Mouse (Mus musculus) right cerebral cortex, postnatal 10 days (tissue): ENCODE data around the gene Ankrd66.
A peak's percentile ranks its signal among the peaks of the same experiment; 100 is the strongest.
"Not testable (repeated sequence)": the region's sequence is repeated elsewhere in the genome, so short reads cannot be mapped to it uniquely, and the experiment has no call there.

ENCODE experiments used
- DNase-seq, 2 experiments: peaks; one replicate each; pipeline ENCODE4 v3.0.0; 2021; ENCODE audit warnings: low spot score in 2 of 2

Ankrd66 gene

GRCm38 (mm10) chr17:43536841-43537240, 6.6 kb downstream of the Ankrd66 start:
- not testable (repeated sequence) for DNase-seq

DNA sequence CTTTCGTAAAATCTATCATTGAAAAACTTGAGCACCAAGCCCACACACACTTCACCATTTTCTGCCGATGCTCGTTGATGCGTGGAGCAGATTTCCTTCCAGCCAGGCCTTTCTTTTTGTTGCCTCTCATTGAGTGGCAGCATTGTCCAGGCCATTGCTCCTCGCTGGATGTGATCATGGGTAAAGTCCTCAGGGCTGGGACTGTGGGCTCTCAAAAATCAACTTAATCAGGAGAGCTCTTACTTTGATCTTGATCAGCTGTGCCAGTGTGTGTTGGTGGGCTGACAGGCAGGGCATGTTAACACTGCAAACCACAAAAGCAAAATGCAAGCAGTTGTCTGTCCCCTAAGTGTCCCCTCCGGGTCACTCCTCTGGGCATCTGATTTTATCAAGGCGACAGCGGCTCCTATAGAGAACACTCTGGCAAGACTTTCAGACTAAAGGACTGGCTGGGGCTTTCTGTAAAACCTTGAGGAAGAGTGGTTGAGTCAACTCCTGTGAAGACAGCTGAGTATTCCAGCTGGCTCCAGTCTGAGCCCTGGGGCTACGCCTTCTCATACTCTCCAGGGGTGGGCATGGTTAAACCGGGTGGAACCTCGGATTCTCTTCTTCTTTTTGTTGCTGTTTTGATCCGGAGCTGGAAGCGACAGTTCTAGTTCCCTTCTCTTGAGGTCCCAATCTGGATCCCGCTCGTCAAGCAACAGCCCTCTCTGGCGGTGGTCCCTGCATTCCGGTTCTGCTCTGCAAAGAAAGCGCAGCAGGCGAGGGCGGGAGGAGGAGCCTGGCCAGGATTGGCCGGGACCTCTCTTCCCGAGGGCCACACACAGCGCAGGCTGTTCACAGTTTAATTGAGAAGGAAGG, 8.8 kb downstream of the Ankrd66 start:
- peak; percentile 52 to 72 for DNase-seq

DNA sequence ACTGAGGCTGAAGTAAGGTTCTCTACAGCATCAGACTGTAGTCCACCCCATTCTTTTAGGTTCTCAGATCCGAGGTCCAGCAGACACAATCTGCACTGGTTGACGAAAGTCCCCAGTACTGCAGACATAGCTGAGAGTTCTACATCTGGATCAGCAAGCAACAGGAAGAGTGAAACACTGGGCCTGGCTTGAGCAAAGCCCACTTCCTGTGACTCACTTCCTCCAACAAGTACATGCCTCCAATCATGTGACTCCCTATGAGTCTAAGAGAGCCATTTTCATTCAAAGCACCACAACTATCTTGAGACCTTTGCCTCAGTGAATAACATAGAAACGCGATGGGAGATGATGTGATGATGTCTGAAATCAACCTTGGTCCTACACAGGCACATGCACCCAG, 12.2 kb downstream of the Ankrd66 start:
- no peak for DNase-seq

DNA sequence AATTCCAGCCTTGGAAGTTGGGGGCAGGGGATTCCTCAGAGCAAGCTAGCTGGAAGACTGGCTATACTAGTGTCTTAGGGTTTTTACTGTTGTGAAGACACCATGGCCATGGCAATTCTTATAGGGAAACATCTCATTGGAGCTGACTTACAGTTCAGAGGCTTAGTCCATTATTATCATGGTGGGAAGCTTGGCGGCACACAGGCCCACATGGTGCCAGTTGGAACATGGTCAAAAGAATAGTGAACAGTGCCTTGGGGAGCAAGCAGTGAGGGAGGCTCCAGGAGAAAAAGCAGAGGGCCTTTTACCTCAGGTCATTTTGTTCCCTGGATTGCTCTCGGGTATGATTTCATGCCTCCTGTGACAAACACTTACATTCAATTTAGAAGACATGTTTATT, 12.9 kb downstream of the Ankrd66 start:
- peak; percentile 48 to 52 for DNase-seq

DNA sequence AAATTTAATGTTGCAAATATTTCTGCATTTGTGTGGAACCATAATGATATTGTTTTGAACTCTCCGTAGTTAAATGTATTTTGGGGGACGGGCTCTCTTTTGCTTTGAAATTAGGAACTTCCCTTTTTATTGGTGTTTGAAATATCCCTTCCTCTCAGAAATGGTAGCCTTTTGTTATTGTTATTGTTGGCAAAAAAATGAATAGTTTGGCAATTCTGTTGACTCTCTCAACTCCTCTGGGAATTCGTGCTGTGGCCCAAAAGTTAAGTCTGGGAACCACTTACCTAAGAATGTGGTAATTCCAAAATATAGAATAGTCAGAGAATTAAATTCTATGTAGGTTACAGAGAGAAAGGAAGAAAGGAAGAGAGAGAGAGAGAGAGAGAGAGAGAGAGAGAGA, 23.3 kb downstream of the Ankrd66 start:
- DNase-seq, result no peak

- peak; percentile 70 to 88 for DNase-seq
These were observed 24.6 kb downstream of the Ankrd66 start for GRCm38 (mm10) chr17:43518644-43519409.

DNA sequence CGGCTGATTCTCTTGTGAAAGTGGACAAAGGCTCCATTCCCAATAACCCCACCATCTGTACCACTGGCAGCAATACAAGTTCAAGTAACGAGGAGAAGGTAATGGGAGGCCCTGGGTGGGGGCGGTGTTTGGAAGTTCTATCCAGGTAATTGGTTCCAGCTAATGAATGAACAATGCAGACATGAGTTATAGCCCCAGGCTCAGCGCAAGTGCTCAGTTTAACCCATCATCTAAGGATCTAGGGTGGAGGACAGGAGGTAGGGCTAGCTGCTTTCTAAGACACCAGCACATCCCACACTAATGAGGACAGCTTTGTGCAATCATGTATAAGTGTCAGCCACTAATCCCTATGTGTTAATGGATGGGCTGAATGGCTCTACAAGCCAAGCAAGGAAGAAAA, 32.7 kb downstream of the Ankrd66 start:
- no peak for DNase-seq

GRCm38 (mm10) chr17:43504594-43504934, 38.9 kb downstream of the Ankrd66 start:
- no peak for DNase-seq

DNA sequence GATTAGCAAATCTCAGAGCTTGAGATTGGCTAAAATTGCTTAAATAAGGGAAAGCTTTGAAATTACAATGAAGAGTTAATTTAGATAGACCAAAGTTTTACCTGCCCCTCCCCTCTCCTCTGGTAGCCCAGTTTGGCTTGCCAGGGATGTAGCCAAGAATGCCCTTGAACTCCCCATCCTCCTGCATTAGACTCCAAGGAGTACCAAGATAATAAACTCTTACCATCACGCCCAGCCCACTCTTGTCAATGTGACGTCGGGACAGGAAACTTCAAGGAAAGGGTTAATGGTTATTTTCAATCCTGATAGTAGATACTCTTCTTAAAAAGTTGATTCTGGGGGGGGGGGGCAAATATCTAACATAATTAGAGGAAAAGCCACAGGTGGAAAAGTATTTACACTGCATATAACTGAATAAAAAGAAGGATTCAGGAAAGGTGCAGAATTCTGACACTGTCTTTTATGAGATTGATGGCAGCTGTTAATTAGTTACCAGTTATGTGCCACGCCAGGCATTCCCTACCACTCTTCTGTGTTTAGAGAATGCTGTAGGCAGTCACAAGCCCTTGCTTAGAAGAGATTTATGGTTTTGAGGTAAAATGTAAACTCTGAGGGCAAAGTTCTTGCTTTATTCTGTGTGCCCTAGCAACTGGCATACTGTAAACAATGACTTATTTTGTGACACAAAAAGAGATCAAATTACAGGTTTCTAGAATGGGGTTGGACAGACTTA, 39.4 kb downstream of the Ankrd66 start:
- DNase-seq, result no peak

DNA sequence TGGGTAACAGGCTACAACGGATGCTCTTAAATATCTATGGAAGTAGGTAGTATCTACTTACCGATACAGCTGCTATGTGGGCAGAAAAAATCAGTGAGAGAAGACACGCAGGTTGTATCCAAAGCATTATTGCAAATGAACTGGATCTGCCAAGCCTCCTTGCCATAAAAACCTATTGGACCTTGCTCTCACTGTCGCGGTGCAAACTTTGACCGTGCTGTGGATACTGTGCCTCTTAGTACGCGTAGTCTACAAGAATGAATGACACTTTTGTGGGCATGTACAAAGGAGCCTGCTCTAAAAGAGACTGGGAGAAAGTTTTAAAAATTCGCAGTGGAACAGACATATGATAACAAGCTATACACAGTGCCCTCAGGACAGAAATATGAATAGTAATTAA, 40.8 kb downstream of the Ankrd66 start, which contains the start of gene Mep1a:
TSS of gene Mep1a (minus strand) at position 221 of the 400 bp plus-strand sequence.
- DNase-seq, result no peak

DNA sequence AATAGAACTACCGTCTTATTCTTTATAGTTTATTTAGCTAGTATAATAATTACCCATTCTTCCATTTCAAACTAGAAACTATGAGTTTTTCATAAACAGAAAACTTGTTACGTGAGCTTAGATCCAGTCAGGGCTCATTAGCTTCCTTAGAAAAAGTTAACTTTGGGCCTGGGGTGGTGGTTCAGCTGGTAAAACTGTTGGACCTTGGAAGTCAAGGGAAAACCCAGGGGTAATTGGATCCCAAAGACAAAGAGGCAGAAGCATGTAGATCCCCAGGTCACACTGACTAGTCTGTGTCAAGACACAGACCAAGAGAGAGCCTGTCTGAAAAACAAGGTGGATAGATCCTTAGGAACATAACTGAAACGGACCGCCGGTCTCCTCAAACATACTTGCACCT, 41.8 kb downstream of the Ankrd66 start:
- DNase-seq, result no peak

- DNase-seq, result no peak
These were observed 42.2 kb downstream of the Ankrd66 start for GRCm38 (mm10) chr17:43501223-43501622.

GRCm38 (mm10) chr17:43500513-43500912, 42.9 kb downstream of the Ankrd66 start:
- no peak for DNase-seq

GRCm38 (mm10) chr17:43497521-43497920, 45.9 kb downstream of the Ankrd66 start:
- no peak for DNase-seq

DNA sequence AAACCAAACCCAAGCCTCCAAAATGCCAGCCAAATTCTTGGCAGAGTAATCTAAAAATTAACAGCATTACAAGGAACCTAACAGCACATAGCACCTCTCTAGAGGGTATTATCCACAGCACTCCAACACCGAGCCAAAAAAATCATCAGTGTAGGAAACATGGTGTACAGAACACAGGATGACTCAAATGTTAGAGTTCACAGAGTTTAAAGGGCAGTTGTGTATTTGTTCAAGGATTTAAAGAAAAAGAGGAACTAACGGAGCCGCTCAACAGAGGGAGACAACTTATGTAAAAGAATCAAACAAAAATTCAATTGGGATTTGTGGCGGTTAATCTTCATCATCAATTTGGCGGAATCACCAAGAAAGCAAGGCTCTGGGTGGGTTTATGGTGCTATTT, 47.9 kb downstream of the Ankrd66 start:
- no peak for DNase-seq

DNA sequence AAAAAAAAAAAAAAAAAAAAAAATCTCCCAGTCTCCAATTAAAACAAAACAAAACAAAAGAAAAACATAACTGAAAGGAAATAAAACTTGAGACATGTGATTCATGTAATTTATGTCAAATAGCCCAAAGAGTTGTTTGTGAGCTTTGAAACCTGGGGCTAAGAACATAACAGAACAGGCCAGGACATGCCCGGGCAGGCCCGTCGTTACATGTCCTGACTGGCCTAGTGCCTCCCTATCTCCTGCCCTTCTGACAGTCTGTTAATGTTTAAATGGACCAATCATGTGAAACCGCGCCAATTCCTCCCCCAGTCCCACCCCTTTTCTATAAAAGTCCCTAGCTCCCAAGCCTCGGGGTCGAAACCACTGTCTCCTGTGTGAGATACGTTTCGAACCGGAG, 53.1 kb downstream of the Ankrd66 start:
- not testable (repeated sequence) for DNase-seq

DNA sequence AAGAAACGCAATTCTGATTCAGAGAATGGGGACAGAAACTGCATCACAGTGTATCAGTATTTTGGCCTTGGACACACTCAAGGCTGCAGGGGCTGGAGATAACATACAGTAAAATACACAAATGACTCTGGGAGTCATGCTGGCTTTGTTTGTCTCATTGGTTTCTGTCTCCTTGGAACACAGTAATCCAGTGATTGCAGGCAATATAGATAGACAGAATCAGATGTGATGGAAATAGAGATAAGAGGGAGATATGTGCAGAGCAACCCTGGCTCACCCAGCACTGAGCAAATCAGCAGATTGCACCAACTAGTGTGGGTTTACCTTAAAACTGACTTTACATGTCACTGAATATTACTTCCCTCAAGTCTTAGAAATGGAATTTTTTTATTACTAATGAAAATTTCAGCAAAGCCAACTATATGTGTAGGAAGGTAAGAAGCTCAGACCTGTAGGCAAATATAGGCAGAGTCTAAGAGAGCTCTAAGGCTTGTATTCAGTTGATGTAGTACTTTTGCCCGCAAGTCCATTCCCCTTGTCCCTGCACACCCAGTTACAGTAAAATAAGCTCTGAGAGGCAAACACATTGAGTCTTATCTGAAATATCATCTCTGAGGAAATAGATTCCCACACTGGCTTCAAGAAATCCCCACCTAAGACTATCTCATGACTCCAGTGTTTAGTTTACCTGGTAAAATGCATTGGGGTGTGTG, 54.8 kb downstream of the Ankrd66 start:
- DNase-seq, result no peak

DNA sequence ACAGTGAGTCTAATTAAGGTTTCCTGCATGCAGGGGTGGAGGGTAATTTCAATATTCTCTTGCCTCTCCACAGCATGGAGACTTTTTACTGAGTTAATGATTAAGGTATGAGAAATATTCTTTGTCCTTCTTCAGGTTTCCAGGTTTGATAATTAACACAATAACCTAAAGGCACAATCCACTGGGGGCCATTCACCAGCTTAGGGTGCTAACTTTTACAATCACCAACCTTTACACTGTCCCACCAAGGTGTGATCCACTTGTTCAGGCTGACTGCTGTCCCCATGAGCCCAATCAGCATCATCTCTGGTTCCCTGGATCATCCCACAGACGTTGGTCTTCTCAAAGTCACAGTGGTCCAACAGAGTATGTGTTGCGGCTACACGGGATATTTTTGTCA, 57.5 kb downstream of the Ankrd66 start:
- no peak for DNase-seq
